Mouse (Mus musculus) neutrophil, adult 5-6 weeks (primary cell): ENCODE measurements around the gene Srgap2. TPM values are rescaled to one million over a fixed set of nuclear protein-coding genes. Genes with fewer than 3 reads are reported as not detected.

Experiments used
- ATAC-seq: fragments of 151-379, 151-347 bp; 2 replicates; pipeline ENCODE4 v1.8.0; 2017; ENCODE audit warnings: mild to moderate bottlenecking, moderate TSS enrichment; ENCODE audit not compliant: insufficient number of reproducible peaks, poor library complexity, low FRiP score, severe bottlenecking; ENCODE audit errors: extremely low read depth
- total RNA-seq: library from RNA; stranded (forward); fragments of 200-1000 nt; gene quantifications from 2 replicates; pipeline ENCODE4 v1.2.3, GENCODE M21; 2017

The Srgap2 gene
- total RNA-seq, 1 experiment from 2014 or later = 19.4 TPM

- ATAC-seq = no peak
Observed at GRCm38 (mm10) chr1:131239576-131240193, 287.5 kb downstream of the Srgap2 start.

- no peak for ATAC-seq
Observed at GRCm38 (mm10) chr1:131238931-131239381, 288.2 kb downstream of the Srgap2 start.

DNA sequence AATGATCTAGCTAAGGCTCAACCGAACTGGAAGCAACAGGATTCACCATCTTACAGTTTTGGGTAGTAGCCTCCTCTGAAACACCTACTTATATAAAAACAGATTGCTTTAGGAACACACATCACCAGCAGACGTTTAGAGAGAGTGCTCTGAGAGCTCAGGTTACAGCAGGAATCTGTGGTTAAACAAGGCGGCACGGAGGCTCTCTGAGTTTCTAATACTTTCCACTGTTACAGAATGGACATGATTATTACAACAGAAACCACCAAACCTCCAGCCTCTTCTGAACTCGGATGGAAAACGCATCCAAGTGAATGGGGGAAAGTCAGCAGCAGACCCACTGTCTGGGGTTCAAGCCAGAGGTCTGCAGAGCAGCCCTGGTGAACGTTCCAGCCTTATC, 291.1 kb downstream of the Srgap2 start:
- ATAC-seq = no peak

Other genes starting within 250 kb of the Srgap2 start
- gene Ikbke, start 247.7 kb downstream of the Srgap2 start, total RNA-seq = 28.6 and 38.6 TPM in 2 replicates
- gene Fam72a, start 551 bp upstream of the Srgap2 start, total RNA-seq = 0.35 TPM in 1 of 2 replicates, not detected in the other
- gene Avpr1b, start 71.9 kb upstream of the Srgap2 start, total RNA-seq = not detected in 2 replicates
- 26.8 and 35.0 TPM in 2 replicates for gene Ctse, start 111.0 kb upstream of the Srgap2 start, total RNA-seq
- 0.86 and 1.0 TPM in 2 replicates for gene Rab7b, start 161.3 kb upstream of the Srgap2 start, total RNA-seq
- gene Slc26a9, start 216.7 kb upstream of the Srgap2 start, total RNA-seq = not detected in 2 replicates